Mouse (Mus musculus): ENCODE measurements around the gene Gins3. TPM values are rescaled to one million over a fixed set of nuclear protein-coding genes. Genes with fewer than 3 reads are reported as not detected.

Gins3 gene
- total and polyA plus RNA-seq, 2 experiments: 0.31 to 0.83 TPM

DNA sequence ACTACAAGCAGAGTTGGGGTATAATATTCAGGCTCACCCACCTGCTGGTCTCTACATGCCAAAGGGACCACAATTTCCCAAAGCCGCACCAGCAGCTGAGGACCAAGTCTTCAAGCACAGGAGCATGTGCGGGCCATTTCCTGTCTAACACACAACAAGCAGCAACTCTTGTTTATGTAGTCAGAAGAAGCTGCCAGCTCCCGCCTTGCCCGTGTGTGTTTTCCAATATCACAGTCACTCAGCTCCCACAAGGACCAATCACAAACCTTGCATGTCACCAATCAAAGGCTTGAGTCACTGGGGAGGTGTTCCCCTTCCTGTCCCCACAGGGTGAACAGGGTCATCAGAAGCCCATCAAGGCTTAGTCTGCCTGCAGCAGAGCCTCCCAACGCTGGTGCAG lies 20.1 kb downstream of the Gins3 start:
- no peak for TF ChIP-seq POLR2A (IDR thresholded peaks at IDR 0.05; ENCODE audit: extremely low read depth, insufficient read depth, low read length)
- no peak for TF ChIP-seq CTCF (IDR thresholded peaks at IDR 0.05; ENCODE audit: low read depth, low read length)
- Histone ChIP-seq H3K4me3 (ENCODE audit: insufficient read depth, low read depth, low read length) (no peak overlapping the region), H3K36me3 (ENCODE audit: control insufficient read depth, insufficient read depth, low read length) (no peaks in the 10 kb centered on the region), H3K79me2 (ENCODE audit: control insufficient read depth, insufficient read depth, low read length) (no peaks in the 10 kb centered on the region), H3K27ac (replicated peaks; ENCODE audit: insufficient read depth, low read depth, low read length) (no peak overlapping the region), H3K9ac (ENCODE audit: low read depth, low read length) (no peak overlapping the region), H3K27me3 (ENCODE audit: control insufficient read depth, insufficient read depth, low read length) (no peaks in the 10 kb centered on the region), H3K4me1 (ENCODE audit: control insufficient read depth, insufficient read depth, low read length) (no peaks in the 10 kb centered on the region)
- WGBS: 71% methylated on average over 5 of the region's 5 CpGs
- DNase-seq (ENCODE audit: extremely low read depth, low read depth, low spot score): no peak

DNA sequence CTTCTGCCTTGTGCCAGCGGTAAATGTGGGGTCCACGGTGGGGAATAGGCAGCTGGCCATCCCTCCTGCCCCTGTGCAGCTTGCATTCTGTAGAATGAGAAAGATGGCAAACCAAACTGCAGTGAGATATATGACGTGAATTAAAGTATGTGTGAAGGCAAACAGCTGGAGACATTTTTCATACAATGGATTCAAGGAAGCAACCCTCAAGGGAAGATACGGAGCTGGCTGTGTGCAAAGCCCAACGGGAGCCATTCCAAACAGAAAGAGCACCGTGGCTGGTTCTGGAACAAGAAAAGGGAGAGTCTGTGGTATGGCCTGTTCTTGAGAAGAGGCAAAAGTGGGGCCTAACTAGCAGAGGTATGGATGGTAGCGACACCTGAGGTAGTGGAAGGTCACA lies 22.6 kb downstream of the Gins3 start:
- DNase-seq (ENCODE audit: extremely low read depth, low read depth, low spot score): no peak
- Histone ChIP-seq H3K79me2 (ENCODE audit: control insufficient read depth, insufficient read depth, low read length) (no peaks in the 10 kb centered on the region), H3K4me3 (ENCODE audit: insufficient read depth, low read depth, low read length) (no peak overlapping the region), H3K36me3 (ENCODE audit: control insufficient read depth, insufficient read depth, low read length) (no peaks in the 10 kb centered on the region), H3K27me3 (ENCODE audit: control insufficient read depth, insufficient read depth, low read length) (no peaks in the 10 kb centered on the region), H3K4me1 (ENCODE audit: control insufficient read depth, insufficient read depth, low read length) (no peaks in the 10 kb centered on the region), H3K27ac (replicated peaks; ENCODE audit: insufficient read depth, low read depth, low read length) (no peak overlapping the region), H3K9ac (ENCODE audit: low read depth, low read length) (no peak overlapping the region)
- WGBS: 78% methylated on average over 7 of the region's 7 CpGs
- TF ChIP-seq CTCF (IDR thresholded peaks at IDR 0.05; ENCODE audit: low read depth, low read length): no peak
- no peak for TF ChIP-seq POLR2A (IDR thresholded peaks at IDR 0.05; ENCODE audit: extremely low read depth, insufficient read depth, low read length)

DNA sequence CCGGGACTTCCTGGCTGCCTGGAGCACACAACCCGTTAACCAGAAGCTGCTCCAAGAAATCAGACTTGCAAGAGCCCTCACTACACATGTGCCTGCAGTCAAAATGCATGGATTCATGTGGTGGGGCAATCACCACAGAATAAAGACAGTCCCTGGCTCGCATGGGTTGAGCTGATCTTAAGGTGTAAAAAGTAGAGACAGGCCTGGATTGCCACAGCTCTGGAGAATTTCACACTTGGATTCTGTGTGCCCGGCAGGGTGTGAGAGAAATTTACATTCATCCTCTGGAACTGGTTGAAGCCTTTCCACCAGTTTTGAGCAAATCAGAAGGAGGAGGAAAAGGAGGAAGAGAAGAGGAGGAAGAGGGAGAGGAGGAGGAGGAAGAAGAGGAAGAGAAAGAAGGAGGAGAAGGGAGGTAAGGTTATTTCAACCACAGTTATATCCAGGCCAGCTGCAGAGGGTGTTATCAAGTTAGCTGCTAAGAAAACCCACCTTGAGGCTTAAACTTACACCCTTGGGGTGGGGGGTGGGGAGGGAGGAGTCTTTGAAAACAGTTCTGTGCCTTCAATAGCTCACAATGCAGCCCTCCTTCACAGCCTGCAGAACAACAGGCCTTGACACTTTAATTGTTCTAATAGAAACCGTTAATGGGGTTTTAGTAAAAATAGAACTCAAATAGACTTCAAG lies 23.2 kb downstream of the Gins3 start:
- WGBS: 63% methylated on average over 5 of the region's 5 CpGs
- no peaks in the 10 kb centered on the region for H3K4me1 ChIP-seq (ENCODE audit: control insufficient read depth, insufficient read depth, low read length)
- no peaks in the 10 kb centered on the region for H3K79me2 ChIP-seq (ENCODE audit: control insufficient read depth, insufficient read depth, low read length)
- TF ChIP-seq CTCF (IDR thresholded peaks at IDR 0.05; ENCODE audit: low read depth, low read length): no peak
- TF ChIP-seq POLR2A (IDR thresholded peaks at IDR 0.05; ENCODE audit: extremely low read depth, insufficient read depth, low read length): no peak
- H3K36me3 ChIP-seq (ENCODE audit: control insufficient read depth, insufficient read depth, low read length): no peaks in the 10 kb centered on the region
- no peak overlapping the region for H3K27ac ChIP-seq (replicated peaks; ENCODE audit: insufficient read depth, low read depth, low read length)
- no peak overlapping the region for H3K9ac ChIP-seq (ENCODE audit: low read depth, low read length)
- DNase-seq (ENCODE audit: extremely low read depth, low read depth, low spot score): no peak
- H3K4me3 ChIP-seq (ENCODE audit: insufficient read depth, low read depth, low read length): no peak overlapping the region
- H3K27me3 ChIP-seq (ENCODE audit: control insufficient read depth, insufficient read depth, low read length): no peaks in the 10 kb centered on the region

DNA sequence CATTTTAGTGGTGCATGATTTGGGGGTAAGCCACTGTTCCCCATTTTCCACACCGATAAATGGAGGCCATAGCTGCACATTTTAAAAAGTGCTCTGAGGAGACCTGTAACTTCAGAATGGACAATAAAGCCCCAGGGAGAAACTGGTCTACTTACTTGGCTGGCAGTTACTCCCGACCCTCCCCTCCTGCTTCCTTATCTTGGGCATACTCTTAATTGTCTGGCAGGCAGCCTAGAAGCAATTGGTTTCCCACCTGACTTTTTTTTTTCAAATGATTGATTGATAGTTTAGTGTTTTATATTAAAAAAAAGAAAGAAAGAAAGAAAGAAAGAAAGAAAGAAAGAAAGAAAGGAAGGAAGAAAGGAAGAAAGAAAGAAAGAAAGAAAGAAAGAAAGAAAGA lies 24.3 kb downstream of the Gins3 start:
- no peak overlapping the region for H3K4me3 ChIP-seq (ENCODE audit: insufficient read depth, low read depth, low read length)
- H3K27ac ChIP-seq (replicated peaks; ENCODE audit: insufficient read depth, low read depth, low read length): no peak overlapping the region
- no peaks in the 10 kb centered on the region for H3K36me3 ChIP-seq (ENCODE audit: control insufficient read depth, insufficient read depth, low read length)
- no peaks in the 10 kb centered on the region for H3K27me3 ChIP-seq (ENCODE audit: control insufficient read depth, insufficient read depth, low read length)
- no peak for TF ChIP-seq POLR2A (IDR thresholded peaks at IDR 0.05; ENCODE audit: extremely low read depth, insufficient read depth, low read length)
- 59% methylated on average over 2 of the region's 2 CpGs for WGBS
- H3K79me2 ChIP-seq (ENCODE audit: control insufficient read depth, insufficient read depth, low read length): no peaks in the 10 kb centered on the region
- no peak overlapping the region for H3K9ac ChIP-seq (ENCODE audit: low read depth, low read length)
- no peaks in the 10 kb centered on the region for H3K4me1 ChIP-seq (ENCODE audit: control insufficient read depth, insufficient read depth, low read length)
- DNase-seq (ENCODE audit: extremely low read depth, low read depth, low spot score): no peak

DNA sequence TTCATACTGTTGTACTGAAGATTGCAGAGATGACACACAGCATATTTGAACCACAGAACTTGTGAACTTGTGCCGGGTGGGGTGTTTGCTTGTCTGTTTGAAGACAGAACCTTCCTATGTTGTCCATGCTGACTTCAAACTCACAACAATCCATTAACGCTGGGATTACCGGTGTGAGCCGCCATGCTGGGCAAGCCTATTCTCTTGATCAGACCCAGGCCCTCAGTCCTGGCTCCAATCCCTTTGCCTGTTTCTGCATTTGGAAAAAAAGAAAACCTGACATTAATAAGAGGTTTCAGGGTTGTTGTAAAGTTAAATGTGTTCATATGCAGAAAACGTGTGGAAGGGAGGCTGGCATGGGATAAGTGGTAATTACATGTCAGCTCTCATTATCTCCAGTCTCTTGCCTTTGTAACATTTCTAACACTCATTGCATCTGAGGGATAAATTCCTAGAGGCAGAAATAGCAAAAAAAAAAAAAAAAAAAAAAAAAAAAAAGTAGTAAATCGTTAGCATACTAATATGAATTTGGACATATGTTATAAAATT lies 27.2 kb downstream of the Gins3 start:
- WGBS: 81% methylated on average over 6 of the region's 6 CpGs
- Histone ChIP-seq H3K9ac (ENCODE audit: low read depth, low read length) (no peak overlapping the region), H3K4me1 (ENCODE audit: control insufficient read depth, insufficient read depth, low read length) (no peaks in the 10 kb centered on the region), H3K36me3 (ENCODE audit: control insufficient read depth, insufficient read depth, low read length) (no peaks in the 10 kb centered on the region), H3K27ac (replicated peaks; ENCODE audit: insufficient read depth, low read depth, low read length) (no peak overlapping the region), H3K27me3 (ENCODE audit: control insufficient read depth, insufficient read depth, low read length) (no peaks in the 10 kb centered on the region), H3K4me3 (ENCODE audit: insufficient read depth, low read depth, low read length) (no peak overlapping the region), H3K79me2 (ENCODE audit: control insufficient read depth, insufficient read depth, low read length) (no peaks in the 10 kb centered on the region)
- no peak for DNase-seq (ENCODE audit: extremely low read depth, low read depth, low spot score)
- TF ChIP-seq POLR2A (IDR thresholded peaks at IDR 0.05; ENCODE audit: extremely low read depth, insufficient read depth, low read length): no peak

DNA sequence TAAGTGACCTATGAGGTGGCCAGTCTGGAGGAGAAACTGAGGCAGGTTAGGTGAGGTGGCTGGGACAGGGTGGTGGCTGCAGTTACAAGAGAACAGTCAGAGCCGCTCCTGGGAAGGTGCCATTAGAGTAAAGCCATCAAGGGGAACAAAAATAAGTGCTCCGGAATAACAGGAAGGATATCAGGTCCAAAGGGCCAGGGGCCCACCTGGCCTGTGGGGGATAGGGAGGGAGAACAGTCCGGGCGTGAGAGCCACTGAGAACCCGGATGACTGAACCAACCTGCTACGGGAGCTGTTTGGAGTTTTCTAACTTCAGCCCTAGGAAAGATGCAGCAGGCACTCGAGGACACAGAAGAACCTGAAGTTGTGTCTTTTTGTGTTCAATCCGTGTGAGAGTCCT lies 27.8 kb downstream of the Gins3 start:
- TF ChIP-seq POLR2A (IDR thresholded peaks at IDR 0.05; ENCODE audit: extremely low read depth, insufficient read depth, low read length) (no peak), CTCF (IDR thresholded peaks at IDR 0.05; ENCODE audit: low read depth, low read length) (no peak)
- no peak overlapping the region for H3K27ac ChIP-seq (replicated peaks; ENCODE audit: insufficient read depth, low read depth, low read length)

More for the DNA sequence above, 27.8 kb downstream of the Gins3 start:
- Histone ChIP-seq H3K9ac (ENCODE audit: low read depth, low read length) (no peak overlapping the region), H3K79me2 (ENCODE audit: control insufficient read depth, insufficient read depth, low read length) (no peaks in the 10 kb centered on the region), H3K4me3 (ENCODE audit: insufficient read depth, low read depth, low read length) (no peak overlapping the region), H3K27me3 (ENCODE audit: control insufficient read depth, insufficient read depth, low read length) (no peaks in the 10 kb centered on the region), H3K36me3 (ENCODE audit: control insufficient read depth, insufficient read depth, low read length) (no peaks in the 10 kb centered on the region), H3K4me1 (ENCODE audit: control insufficient read depth, insufficient read depth, low read length) (no peaks in the 10 kb centered on the region)
- 82% methylated on average over 8 of the region's 8 CpGs for WGBS
- DNase-seq (ENCODE audit: extremely low read depth, low read depth, low spot score): no peak

Measured in liver, adult 2 months (tissue).